Mouse (Mus musculus) CD4-positive, CD25-positive, alpha-beta regulatory T cell, adult 4 months (primary cell): ENCODE data around the gene Ears2. TPM values are rescaled to one million over a fixed set of nuclear protein-coding genes. Genes with fewer than 3 reads are reported as not detected.
"Not testable (repeated sequence)": the region's sequence is repeated elsewhere in the genome, so short reads cannot be mapped to it uniquely, and the experiment has no call there.

Experiments
- ATAC-seq: one replicate; pipeline ENCODE4 v1.8.0; 2017
- polyA plus RNA-seq, 2 experiments: library from polyadenylated mRNA; unstranded; fragments of 100-300 nt; shearing (Covaris generic); gene quantifications; one replicate each; pipeline ENCODE4 v1.2.1; 2017

Gene Ears2
- polyA plus RNA-seq: 1 to 10 TPM; 6.6 to 7.5 TPM

DNA sequence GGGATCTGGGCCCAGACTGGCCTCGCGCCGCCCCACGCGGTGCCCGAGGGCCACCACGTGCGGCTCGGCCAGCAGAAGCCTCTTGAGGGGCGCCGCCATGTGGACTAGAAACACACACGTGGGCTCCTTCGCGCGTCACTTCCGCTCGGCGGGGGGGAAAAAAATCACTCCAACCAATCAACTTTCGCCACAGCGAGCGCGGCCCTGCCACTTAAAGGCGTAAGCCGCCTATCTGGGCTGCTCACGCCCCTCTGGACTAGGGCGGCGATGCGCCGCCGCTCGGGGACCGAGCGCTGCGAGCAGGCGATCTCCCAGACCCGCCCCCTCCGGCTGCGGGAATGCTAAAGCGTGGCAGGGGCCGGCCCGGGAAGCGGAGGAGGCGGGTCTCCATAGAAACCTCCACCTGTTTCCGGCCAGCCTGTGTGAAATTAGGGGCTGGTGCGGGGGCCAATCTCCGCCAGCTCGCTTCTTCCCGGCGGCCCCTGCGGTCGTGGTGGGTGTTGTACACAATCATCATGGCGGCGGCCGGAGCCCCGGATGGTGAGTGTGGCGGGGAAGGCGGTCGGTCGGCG lies at the start of gene Ears2, which contains the start of gene Ubfd1:
TSS of gene Ears2 (minus strand) at position 319 of the 572 bp plus-strand sequence.
TSS of gene Ubfd1 (plus strand) at position 231 of the 572 bp plus-strand sequence.
- peak; percentile 84 for ATAC-seq

DNA sequence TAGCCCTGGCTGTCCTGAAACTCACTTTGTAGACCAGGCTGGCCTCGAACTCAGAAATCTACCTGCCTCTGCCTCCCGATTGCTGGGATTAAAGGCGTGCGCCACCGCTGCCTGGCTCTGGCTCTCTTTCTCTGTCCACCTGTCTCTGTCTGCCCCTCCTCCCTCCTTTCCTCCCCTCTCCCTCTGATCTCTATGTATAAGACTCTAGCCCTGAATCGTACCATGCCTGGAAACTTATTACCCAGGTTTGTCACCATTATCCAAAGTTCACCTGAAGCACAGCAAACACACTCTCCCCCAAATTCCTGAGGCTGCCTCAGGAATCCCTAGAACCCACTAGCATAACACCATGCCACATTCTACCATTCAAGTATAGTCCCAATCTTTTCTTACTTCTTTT lies 41.1 kb upstream of the Ears2 start:
- no peak for ATAC-seq

DNA sequence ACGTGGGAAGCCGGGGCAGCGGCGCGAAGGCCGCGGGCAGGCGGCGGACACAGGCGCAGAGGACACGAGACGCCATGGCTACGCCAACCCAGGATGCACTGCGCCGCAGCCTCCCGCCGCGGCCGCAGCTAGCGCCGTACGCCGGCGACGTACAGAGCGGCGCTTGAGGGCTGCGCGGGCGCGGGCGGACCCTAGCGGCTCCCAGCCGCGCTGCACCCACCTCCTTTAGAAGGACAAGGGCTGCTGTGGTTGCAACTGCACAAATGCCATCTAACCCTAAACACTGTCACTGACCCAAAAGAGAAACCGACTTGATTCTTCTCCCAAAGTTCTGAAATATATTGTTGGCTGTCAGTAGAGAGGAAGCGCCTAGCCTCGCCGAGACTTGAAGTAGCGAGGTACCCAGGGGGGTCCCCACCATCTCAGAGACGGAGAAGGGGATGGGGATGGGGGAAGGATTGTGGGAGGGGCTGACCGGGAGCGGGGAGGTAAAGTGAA lies 34.7 kb upstream of the Ears2 start, which contains the start of gene Ndufab1:
TSS of gene Ndufab1 (minus strand) at position 140 of the 498 bp plus-strand sequence.
- peak; percentile 99 for ATAC-seq

DNA sequence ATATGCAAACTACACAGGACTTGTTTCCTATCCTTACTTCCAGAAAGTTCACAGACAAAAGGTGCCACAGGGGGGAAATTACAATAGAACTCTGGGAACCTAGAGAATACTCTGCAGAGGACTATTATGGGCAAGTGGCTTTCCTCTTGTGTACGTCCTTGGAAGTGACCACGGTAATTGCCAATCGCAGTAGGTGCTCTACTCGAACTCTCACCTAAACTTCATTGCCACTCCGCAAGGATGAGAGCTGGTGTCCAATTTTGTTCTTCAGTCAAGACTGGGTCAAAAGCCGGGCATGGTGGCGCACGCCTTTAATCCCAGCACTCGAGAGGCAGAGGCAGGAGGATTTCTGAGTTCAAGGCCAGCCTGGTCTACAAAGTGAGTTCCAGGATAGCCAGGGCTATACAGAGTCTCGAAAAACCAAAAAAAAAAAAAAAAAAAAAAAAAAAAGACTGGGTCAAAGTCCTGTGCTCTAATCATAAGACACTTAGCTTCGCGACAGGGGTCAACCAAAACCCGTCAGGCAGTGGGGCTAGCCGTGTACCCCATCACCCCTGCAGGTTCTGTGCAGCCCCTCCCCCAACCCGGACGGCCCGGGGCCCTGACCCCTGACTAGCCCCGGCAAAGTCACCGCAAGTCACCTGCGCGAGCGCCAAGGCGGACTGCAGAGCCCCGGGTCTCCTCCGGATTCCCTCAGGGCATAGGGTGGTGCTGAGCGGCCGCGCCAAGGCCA lies 34.1 kb upstream of the Ears2 start:
- not testable (repeated sequence) for ATAC-seq

DNA sequence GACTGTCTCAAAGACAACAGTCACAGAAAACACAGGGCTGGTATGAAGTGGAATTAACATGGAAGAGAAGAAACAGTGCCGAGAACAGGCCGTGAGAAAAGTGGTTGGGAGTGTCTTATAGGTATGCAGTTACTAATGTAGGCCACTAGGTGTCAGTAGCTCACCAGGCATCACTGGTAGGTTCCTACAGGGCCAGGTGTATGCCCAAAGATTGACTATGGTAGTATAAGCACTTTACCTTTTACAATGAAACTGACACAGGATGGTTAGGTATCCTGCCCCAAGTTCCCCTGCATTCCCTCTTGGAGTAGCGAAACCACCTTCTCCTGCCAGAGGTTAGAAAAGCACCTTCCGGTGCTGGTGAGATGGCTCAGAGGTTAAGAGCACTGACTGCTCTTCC lies 32.2 kb upstream of the Ears2 start:
- peak; percentile 64 for ATAC-seq

DNA sequence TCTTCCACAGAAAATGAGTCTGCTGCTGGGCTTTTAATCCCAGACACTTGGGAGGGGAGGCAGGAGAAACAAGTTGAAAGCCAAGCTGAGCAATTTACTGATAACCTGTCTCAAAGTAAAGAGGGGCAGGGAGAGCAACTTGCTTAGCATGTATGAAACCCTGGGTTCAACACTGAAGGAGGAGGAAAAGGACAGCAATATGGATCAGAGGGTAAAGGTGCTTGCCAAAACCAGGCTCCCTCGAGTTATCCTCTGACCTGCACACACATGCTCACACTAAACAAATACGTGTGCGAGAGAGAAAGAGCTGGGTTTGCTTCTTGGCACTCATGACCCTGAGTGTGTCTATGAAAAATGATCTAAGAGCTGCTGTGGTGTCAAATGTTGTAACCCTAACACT lies 30.9 kb upstream of the Ears2 start:
- ATAC-seq: no peak

DNA sequence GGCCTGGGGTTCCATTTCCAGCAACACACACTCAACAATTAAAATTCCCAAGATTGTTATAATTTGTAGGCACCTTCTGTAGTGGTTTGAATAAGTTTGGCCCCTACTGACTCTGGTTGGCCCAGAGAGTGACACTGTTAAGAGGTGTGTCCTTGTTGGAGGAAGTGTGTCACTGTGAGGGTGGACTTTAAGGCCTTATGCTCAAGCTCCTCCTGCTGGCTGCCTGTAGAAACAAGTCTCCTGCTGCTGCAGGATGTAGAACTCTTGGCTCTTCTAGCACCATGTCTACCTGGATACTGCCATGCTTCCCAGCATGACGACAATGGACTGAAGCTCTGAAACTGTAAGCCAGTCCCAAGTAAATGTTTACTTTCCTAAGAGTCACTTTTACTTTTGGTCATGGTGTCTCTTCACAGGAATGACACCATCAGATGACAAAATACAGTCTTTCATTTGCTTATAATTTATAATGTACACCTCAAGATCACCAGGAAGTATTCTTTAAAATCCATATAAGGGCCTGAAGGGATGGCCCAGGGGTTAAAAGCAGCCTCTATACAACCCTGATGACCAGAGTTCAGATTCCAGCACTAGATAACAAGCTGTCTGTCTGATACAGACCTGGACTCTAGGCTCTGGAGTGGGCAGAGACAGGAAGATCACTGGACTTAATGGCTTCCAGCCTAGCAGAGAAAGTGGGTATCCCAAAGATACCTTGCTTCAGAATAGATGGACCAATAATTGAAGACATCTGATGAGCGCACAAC lies 27.7 kb upstream of the Ears2 start:
- peak; percentile 35 for ATAC-seq

DNA sequence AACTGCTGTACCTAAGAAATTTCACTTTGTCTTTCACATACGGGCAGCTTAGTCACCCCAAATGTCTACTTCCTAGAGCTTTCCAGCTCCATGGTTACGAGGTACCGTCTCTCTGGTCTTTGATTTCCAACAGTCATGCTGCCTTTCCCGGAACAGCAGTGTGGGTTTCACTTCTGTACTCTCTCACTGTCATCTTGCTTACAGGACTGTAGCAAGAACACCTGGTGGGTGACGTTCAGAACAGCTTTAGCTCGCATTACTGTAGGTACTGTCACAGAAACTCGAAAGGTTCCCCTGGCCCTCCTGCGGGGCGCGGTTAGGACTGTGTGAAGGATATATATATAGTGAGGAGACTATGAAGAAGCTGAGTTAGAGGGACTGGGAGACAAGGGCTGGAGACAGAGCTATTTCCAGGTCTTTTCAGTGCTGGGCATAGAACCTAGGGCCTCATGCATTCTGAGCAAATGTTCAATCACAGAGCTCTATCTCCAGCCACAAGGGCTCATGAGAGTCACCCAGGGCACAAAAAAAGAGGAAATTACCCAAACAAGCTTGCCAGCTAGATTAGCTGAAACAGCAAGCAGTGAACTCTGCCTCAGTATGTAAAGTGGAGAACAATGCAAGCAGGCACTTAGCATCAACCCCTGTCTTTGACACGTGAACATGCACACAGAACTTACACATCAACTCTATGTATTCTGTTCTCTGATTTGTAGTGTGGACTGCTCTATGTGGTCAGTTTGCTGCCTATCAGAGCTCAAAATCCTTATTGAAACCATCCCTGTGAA lies 20.3 kb upstream of the Ears2 start:
- ATAC-seq: no peak

DNA sequence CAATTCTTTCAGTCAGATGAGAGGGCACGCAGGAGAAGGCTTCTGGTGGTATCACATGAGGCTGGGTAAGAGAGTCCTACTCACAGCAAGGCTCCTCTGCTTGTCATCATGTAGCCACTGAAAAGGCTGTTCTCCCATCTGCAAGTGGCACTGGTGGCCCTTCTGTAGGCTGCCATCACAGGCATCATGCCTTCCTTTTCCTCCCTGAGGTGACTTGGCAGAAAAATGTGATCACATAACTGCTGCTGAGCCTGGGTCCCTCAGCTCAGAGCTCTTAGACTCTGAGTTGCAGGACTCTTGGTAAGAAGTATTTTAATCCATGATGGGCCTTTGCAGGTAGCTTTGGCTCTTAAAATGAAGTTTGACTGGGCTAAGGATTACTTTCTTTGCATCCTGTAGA lies 14.0 kb upstream of the Ears2 start:
- ATAC-seq: no peak

DNA sequence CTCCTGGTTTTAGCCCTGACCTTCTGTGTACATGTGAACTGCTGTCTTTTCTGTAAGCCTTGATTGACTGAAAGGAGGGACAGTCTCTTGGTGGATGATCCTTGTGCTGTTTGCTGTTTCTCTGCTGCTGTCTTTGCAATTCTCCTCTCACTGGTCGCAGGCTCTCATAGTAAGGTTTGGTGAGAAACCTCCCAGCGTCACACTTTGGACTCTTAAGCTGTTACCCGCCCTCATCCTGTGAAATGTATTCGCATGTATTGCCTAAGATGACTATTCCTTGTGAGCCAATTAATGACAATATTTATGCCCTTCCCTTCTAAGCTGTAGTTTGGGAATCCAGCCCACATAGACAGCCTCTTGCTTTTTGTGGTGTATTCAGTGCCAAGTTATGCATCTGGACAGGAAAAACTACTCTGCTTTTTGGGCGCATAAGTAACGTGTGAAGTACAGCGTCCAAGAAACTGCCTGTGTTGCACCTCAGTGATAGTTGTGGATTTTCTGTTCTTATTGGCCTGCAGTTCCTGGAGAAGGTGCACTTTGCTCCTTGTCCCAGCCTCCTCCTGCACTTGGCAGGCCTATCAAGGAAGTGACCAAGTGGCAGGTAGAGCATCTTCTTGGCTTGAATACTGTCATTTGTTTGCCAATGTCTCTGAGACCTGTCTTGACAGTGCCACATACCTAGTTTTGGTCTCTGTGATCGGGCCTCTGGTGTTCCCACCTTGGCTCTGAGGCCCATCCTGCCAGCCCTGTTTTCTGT lies 12.9 kb upstream of the Ears2 start:
- ATAC-seq: no peak

DNA sequence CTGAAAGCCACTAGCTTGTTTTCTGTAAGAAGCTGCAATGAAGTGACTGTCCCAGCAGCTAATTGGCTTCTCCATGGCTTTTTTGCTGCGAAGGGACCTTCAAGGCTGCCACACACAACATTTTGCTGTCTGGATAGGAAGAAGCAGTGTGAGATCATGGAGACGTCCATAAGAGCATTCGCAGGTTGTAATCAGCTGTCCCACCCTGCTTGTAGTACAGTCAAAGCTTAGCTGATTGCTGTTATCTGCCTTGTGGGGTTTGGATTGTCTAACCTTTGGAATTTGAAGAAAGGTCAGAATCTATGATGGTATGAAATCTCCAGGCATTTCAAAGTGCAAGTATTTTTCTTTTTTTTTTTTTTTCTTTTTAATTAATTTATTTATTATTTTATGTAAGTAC lies 7.3 kb upstream of the Ears2 start:
- no peak for ATAC-seq

DNA sequence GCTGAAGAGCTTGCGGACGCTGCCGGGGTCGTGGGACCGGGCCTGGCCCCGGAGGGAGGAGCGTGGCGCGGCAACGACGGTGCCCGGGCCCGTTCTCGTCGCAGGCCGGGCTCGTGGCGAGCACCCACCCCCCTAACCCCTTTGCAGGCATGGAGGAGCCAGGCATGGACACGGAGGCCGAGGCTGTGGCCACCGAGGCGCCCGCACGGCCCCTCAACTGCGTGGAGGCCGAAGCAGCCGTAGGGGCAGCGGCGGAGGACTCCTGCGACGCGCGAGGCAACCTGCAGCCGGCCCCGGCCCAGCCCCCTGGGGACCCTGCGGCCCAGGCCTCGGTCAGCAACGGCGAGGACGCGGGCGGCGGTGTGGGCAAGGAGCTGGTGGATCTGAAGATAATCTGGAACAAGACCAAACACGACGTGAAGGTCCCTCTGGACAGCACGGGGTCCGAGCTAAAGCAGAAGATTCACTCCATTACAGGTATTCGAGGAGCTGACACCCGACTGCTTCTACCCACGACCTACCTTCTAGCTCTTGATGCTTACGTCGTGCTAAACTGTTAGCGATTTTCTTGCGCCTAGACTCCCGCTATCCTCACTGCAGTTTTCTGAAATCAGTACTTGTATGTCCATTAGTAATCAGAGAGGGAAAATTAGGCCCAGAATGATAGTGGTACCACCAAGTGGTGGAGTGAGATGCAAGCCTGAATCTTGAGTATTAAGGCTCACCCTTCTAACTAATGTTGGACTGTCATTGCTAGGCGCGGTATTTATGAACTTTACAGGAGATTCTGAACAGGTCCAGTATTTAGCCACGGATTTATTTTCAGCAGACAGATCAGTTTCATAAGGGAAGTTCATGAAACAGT lies 686 bp upstream of the Ears2 start:
- ATAC-seq: no peak

DNA sequence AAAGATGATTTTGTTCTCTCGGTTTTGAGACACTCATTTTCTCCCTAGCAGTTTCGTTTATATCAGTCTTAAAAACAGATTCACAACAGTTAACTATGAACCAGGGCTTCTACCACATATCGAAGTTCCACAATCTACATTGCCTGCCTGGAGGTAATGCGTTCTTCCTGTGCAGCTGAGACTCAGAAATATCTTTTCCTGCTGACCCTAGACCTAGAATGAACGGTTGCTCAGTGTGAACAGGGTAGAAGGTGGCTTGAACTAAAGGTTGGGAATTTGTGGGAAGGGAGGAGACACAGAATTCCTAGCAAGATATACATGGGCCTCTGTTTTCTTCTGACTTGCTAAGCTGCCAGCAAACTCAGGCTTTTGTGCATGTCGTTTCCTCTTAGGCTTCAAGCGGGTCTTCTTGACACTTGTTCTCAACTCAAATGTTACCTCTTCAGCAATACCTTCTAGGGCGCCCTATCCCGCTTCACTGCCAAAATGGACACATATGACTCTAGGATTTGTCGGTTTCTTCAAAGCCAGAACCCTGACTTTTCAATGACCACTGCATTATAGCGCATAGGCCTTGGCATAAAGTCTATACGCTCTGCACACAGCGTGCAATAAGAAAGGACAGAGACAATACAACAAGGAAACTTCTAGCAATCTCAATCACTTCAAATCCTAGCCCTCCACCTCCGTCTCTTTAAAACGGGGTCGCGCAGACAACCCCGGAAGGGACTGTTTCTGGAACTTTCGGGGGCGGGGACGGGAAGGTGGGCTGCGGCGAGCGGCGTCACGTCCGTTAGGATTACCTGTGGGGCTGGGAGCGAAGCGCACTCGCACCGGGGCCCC lies 740 bp downstream of the Ears2 start:
- ATAC-seq: peak; percentile 61

DNA sequence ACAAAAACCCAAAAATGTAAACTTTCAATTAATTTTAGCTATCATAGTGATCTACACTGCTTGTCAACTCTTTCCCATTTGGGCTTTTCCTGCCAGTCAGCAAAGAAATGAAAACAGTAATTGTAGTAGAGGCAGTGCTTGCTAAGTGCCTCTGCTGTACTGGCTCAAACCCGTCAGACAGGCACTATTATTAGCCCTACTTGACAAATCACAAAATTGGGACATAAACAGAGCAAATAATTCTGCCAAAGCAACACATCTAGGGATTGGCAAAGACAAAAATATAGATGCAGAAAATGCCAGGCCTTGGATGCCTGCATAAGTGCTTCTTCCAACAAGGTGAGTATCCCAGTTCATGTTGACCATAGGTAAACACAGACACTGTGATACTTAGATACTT lies 1.4 kb downstream of the Ears2 start:
- no peak for ATAC-seq

DNA sequence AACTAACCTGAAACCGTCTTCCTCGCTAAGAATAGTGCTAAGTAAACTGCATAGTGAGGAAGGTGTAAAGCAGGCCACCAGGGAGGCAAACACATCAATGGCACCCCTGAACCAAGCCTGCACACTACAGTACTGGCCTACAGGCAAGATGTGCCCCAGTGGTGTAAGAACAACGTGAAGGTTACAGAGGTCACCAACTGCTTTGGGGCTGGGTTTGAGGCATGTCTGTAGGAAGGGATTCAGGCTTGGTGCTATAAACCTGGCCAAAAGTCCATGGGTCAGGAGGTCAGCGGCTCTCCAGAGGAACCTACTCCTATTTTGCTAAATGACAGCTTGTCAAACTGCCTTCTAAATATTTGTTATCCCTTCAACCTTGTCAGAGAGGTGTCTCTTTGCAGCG lies 10.4 kb downstream of the Ears2 start:
- ATAC-seq: no peak

DNA sequence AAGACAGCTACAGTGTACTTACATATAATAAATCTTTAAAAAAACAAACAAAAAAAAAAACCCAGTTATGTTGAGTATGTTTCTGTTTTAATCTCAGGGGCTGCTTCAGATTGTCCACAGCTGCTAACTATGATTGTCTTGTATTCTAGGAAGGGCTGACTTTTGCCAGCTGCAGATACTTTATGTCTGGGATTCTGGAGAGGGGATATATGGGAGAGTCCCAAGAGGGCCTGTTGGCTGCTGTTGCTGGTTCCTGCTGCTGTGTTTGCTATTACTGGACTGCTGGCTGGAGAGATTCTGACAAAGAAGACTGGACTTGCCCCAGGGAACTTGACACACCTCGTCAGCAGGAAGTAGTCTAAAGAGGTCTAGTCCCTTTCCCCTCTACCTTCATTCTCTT lies 16.2 kb downstream of the Ears2 start:
- no peak for ATAC-seq

DNA sequence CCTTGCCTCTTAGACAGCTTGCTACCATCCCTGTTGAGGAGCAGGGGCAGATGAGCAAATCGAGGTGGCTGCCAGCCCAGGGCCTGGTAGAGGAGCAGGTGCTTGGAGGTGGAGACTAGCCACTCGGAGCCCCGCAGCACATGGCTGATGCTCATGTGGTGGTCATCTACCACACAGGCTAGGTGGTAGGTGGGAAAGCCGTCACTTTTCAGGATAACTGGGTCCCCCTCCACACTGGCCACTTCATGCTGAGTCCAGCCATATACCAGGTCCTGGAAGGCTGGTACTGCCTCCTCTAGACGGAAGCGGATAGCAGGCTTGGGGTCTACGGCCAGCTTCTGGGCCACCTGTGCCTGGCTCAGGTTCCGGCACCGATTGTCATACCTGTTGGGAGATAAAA lies 18.9 kb downstream of the Ears2 start:
- ATAC-seq: no peak

DNA sequence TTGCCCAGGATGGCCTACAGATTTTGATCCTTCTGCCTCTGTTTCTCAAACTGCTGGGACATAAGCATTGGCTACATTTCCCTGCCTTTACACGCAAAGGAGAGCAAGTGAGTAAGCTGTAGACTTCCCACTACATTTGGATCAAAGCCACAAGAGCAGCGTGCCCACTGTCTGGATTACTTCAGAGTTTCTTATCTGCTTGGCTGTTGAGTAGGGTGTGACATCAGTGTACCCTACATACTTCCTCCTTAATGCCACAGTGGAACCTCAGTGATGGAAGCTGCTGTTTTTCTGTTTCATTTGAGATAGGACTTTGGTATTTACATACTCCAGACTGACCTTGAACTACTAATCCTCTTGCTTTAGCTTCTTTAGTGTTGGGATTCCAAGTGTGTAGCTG lies 20.2 kb downstream of the Ears2 start:
- no peak for ATAC-seq

DNA sequence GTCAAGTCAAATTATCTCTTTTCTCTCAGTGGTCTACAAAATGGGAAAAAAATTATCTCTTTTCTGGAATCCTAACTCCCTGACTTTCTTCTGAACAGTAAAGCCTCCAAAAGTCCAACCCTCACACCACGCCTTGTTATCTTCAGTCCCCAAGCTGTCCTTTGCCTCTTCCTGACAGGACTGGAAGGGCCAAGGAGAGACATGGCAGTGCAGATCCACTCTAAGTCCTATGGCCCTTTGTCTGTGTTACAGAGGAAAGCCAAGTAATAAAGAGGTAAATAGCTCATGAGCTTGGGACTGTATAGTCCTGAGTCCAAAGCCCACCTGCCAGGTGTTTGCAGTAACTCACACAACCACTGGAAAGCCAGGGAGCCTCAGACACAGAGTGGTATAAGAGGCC lies 21.4 kb downstream of the Ears2 start:
- no peak for ATAC-seq

DNA sequence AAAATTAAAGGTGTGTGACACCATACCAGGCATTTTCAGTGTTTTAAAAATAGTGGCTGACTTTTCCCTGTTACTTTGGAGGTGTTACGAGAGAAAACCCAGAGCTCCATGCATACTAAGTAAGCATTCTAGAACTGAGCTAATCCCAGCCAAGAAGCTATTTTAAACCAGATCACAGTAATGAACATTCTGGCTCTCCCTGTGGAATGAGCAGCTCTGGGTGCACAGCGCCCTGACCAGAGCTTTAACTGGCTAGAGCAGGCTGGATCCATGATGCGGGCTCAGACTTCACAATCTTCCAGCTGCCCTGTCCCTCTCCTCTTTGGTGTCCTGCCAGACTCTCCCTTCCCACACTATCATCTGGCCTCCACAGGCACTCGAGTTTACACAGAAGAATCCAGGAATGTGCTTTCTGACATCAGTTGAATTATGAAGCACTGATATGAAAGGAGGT lies 21.9 kb downstream of the Ears2 start:
- ATAC-seq: no peak
